Mouse (Mus musculus) liver, embryonic 11.5 days (tissue): Measurements from ENCODE around the gene Ttll12. TPM values are rescaled to one million over a fixed set of nuclear protein-coding genes. Genes with fewer than 3 reads are reported as not detected.

Experiments used
- ATAC-seq: fragments of 200-750 bp; cut with Nextera tagmentation; replicated peaks from 2 replicates; pipeline ENCODE4 v1.8.0; 2017; ENCODE audit warnings: moderate number of reproducible peaks, mild to moderate bottlenecking, moderate TSS enrichment, moderate library complexity; ENCODE audit not compliant: low FRiP score
- DNase-seq: peaks from one replicate; pipeline ENCODE4 v3.0.0-alpha.2; 2017; ENCODE audit warnings: low spot score
- H3K27ac ChIP-seq: fragments of 300-500 bp; sonication (generic); 2 replicates; pipeline ENCODE4 v1.5.1; 2014; ENCODE audit warnings: mild to moderate bottlenecking, low read depth, low read length, control low read depth
- H3K27me3 ChIP-seq: fragments of 300-500 bp; sonication (generic); replicated peaks from 2 replicates; pipeline ENCODE4 v1.6.1; 2014; ENCODE audit warnings: low read length, mixed read lengths; ENCODE audit not compliant: control insufficient read depth, insufficient read depth
- H3K36me3 ChIP-seq: fragments of 300-500 bp; sonication (generic); 2 replicates; pipeline ENCODE4 v1.6.1; 2014; ENCODE audit warnings: mild to moderate bottlenecking, low read length, moderate library complexity, mixed read lengths; ENCODE audit not compliant: control insufficient read depth, insufficient read depth
- H3K4me1 ChIP-seq: fragments of 300-500 bp; sonication (generic); replicated peaks from 2 replicates; pipeline ENCODE4 v1.6.1; 2014; ENCODE audit warnings: low read length, mixed read lengths; ENCODE audit not compliant: control insufficient read depth, insufficient read depth
- H3K4me2 ChIP-seq: fragments of 300-500 bp; sonication (generic); 2 replicates; pipeline ENCODE4 v1.6.1; 2014; ENCODE audit warnings: mild to moderate bottlenecking, control low read depth, moderate library complexity
- H3K4me3 ChIP-seq: fragments of 300-500 bp; sonication (generic); 2 replicates; pipeline ENCODE4 v1.5.1; 2014; ENCODE audit warnings: low read depth, low read length, control low read depth
- H3K9ac ChIP-seq: fragments of 300-500 bp; sonication (generic); 2 replicates; pipeline ENCODE4 v1.6.1; 2014; ENCODE audit warnings: low read depth, low read length, control low read depth
- H3K9me3 ChIP-seq: fragments of 300-500 bp; sonication (generic); 2 replicates; pipeline ENCODE4 v1.6.1; 2016; ENCODE audit warnings: low read length, inconsistent platforms, mixed read lengths; ENCODE audit not compliant: control insufficient read depth
- WGBS: fragments of 180-500 bp; shearing (Covaris S2); extraction: QIAGEN DNeasy Blood & Tissue Kit; methylation state at CpG from one replicate; pipeline ENCODE4 v1.1.7; 2014; 5-methylcytosine and 5-hydroxymethylcytosine counted together
- polyA plus RNA-seq: library from polyadenylated mRNA; unstranded; fragments of >200 nt; fragmentation: Nextera tagmentation; extraction: Ambion mirVana; gene quantifications from 2 replicates; pipeline ENCODE4 v1.2.1, GENCODE M21; 2014

The Ttll12 gene
- polyA plus RNA-seq, 1 experiment from 2014 or later: 81.4 TPM

DNA sequence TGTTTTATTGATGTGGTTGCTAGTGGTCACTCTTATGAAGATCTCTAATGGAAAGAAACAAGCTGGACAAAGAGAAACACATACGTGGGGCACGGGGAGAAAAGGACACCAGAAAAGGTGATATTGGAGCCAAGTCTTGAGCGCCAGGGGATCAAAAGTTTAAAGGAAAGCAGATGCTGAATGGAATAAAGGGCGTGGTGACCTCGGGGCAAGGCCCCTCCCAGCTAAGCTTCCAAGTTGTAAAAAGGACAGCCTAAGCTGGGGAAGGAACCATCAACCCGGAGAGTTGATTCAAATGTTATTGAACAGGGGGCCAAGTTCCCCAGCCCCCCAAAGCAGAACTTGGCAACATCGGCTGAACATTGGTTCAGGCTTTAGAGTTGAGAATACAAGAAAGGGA, 36.1 kb upstream of the Ttll12 start:
- H3K27me3 ChIP-seq: no peaks in the 10 kb centered on the region
- H3K4me1 ChIP-seq: no peaks in the 10 kb centered on the region
- DNase-seq (no peak), ATAC-seq (no peak)
- no peaks in the 10 kb centered on the region for H3K36me3 ChIP-seq
- peaks cover 2% of the 10 kb centered on the region; the same call in 1 of the 2 replicates for H3K9me3 ChIP-seq
- WGBS: 74% methylated on average over 7 of the region's 7 CpGs
- no peak overlapping the region for H3K9ac ChIP-seq
- no peak overlapping the region for H3K4me3 ChIP-seq
- H3K4me2 ChIP-seq: no peak overlapping the region
- H3K27ac ChIP-seq: no peak overlapping the region

DNA sequence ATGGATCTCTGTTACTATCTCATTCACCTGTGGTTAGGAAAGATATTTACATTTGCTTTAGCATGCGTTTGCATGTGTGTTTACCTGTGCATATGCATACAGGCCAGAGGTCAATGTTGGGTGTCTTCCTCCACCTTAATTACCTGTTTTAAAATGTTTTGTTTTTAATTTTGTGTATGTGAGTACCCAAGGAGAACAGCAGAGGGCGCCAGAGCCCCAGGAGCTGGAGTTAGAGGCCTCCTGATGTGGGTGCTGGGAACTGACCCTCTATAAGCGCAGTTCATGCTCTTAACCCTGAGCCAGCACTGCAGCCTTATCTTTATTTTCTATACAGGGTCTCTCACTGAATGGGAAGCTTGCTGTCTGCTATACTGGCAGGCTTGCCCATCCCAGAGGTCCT, 34.8 kb upstream of the Ttll12 start:
- Histone ChIP-seq H3K27ac (no peak overlapping the region), H3K27me3 (no peaks in the 10 kb centered on the region), H3K4me3 (no peak overlapping the region), H3K9ac (no peak overlapping the region), H3K4me2 (no peak overlapping the region), H3K36me3 (no peaks in the 10 kb centered on the region), H3K9me3 (peaks cover 2% of the 10 kb centered on the region; the same call in 1 of the 2 replicates), H3K4me1 (no peaks in the 10 kb centered on the region)
- DNase-seq (no peak), ATAC-seq (no peak)
- WGBS: 61% methylated on average over 3 of the region's 3 CpGs

DNA sequence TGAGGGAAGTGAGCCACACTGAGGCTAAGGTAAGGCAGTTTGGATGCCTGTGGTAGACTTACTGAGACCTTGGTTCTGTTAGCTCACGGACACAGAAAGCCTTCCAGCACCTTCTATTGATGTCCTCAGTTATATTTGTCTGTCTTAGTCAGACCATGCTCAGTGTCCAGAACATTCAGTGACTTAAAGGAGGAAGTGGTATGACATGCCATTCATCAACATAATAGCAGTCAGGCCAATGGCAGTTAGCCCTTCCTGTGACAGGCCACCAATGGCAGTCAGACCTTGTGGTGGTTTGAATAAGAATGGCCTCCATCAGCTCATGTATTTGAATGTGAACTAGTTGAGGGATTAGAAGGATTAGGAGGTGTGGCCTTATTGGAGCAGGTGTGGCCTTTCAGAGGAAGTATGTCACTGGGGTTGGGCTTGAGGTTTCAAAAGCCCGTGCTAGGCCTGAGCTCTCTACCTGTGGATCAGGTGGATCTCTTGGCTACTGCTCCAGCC, 31.2 kb upstream of the Ttll12 start:
- no peak overlapping the region for H3K4me2 ChIP-seq
- peaks cover 2% of the 10 kb centered on the region; the same call in 1 of the 2 replicates for H3K9me3 ChIP-seq
- no peak overlapping the region for H3K27ac ChIP-seq
- no peaks in the 10 kb centered on the region for H3K27me3 ChIP-seq
- no peaks in the 10 kb centered on the region for H3K4me1 ChIP-seq
- no peaks in the 10 kb centered on the region for H3K36me3 ChIP-seq
- H3K4me3 ChIP-seq: no peak overlapping the region
- WGBS: 88% methylated on average over 2 of the region's 2 CpGs
- ATAC-seq (no peak), DNase-seq (no peak)
- H3K9ac ChIP-seq: no peak overlapping the region

DNA sequence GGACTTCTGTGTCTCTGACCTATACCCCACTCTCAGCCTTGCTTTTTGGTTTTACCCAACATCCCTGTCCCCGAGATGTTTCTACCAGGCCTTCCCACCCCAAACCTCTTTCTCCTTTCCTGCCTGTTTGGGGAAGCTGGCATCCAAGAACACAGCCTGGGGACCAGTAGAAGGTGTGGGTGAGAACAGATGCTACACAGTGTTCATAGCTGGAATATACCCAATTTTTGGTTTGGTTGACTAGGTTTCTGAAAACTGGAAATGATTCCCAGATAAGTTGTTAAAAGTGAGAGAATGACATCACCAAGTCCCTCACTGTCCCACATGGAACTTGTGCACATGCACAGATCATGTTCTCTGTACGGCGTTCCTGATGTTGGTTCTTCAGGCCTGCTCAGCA, 20.3 kb upstream of the Ttll12 start:
- DNase-seq (no peak), ATAC-seq (no peak)
- H3K36me3 ChIP-seq: no peaks in the 10 kb centered on the region
- H3K27me3 ChIP-seq: no peaks in the 10 kb centered on the region
- no peaks in the 10 kb centered on the region for H3K4me1 ChIP-seq
- no peak overlapping the region for H3K4me2 ChIP-seq
- H3K27ac ChIP-seq: no peak overlapping the region
- no peak overlapping the region for H3K4me3 ChIP-seq
- no peaks in the 10 kb centered on the region for H3K9me3 ChIP-seq
- no peak overlapping the region for H3K9ac ChIP-seq
- WGBS: 75% methylated on average over 3 of the region's 3 CpGs

DNA sequence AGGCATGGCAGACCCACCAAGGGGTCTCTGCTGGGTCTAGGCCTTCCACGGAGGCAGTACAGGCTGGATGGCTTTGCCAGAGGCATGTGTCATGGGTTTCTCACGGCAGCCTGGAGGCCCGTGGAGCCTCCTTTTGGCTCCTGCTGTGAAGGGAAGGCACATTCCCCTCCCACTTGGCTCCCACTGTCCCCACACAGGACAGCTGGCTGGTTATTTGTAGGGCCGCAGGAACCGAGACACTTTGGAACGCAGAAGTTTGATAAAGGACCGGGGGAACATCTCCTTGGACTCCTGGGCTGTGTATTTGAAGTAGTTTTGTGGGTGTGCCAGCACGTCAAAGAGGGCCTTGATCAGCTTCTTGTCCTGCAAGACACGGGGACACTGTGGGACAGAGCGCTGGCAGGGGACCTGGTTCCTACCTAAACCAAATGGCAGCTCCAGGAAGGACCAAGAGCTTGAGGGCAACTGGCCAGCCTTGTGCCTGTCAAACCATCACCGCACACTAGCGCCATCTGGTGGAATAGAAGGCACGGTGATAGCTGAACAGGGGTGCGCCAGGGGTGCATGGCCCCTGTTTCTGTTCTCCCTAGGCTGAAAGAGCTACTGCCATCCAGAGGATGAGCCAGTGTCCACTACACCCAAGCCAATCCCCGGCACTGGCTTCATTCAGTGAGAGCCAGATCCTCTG, 12.3 kb upstream of the Ttll12 start:
- 0 out of 2 replicates have a peak overlapping the region, but pooled peaks have one; percentile 5 for H3K9ac ChIP-seq
- no peaks in the 10 kb centered on the region for H3K9me3 ChIP-seq
- H3K27me3 ChIP-seq: no peaks in the 10 kb centered on the region
- no peak overlapping the region; the same call in 1 of the 2 replicates for H3K27ac ChIP-seq
- WGBS: 45% methylated on average over 15 of the region's 15 CpGs
- H3K4me1 ChIP-seq: peaks cover 15% of the 10 kb centered on the region
- peak; percentile 77 for ATAC-seq
- H3K4me2 ChIP-seq: no peak overlapping the region
- no peaks in the 10 kb centered on the region for H3K36me3 ChIP-seq
- no peak overlapping the region for H3K4me3 ChIP-seq
- peak; percentile 61 for DNase-seq

DNA sequence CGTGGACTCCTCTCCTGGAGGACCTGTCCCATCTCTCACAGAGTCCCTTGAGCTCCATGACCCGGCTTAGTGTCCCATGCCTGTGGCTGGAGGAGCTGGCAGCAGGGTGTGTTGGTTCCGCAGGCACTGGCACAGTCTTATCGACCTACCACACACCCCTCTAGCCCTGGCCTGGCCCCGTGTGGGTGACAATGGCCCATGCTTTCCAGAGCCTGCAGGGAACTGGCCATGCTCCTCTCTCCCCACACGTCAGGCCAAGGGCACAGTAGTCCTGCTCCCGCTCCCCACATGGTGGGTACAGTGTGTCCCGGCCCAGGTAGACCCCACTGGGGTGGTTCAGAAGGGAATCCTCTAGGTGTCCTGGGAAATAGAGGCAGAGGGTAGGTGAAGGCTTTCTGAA, 11.7 kb upstream of the Ttll12 start:
- Histone ChIP-seq H3K4me2 (no peak overlapping the region), H3K4me3 (no peak overlapping the region), H3K27ac (no peak overlapping the region; the same call in 1 of the 2 replicates), H3K4me1 (peaks cover 17% of the 10 kb centered on the region), H3K9ac (0 out of 2 replicates have a peak overlapping the region, but pooled peaks have one; percentile 5), H3K36me3 (no peaks in the 10 kb centered on the region), H3K27me3 (no peaks in the 10 kb centered on the region), H3K9me3 (no peaks in the 10 kb centered on the region)
- WGBS: 82% methylated on average over 8 of the region's 8 CpGs
- DNase-seq (no peak), ATAC-seq (peak; percentile 60)

DNA sequence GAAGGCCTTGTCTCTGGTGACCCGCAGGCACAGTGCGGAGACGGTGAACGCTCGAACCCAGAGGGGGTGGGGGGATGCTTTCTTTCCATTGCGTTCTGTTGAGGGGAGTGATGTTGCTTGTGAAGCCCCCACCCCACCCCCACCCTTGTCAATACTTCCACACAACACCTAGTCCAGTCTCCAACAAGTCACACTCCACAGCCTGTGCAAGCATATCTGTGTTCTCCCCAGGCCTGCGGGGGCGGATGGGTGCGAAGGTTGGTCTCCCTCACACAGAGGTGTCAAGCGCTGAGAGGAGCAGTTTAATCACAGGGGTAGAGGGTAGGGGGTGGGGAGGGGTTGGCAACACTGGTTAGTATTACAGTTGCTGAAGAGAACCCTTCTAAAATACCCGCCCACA, 11.3 kb upstream of the Ttll12 start:
- no peak for ATAC-seq
- H3K9ac ChIP-seq: peak overlapping the region; percentile 20; the same call in 1 of the 2 replicates
- no peaks in the 10 kb centered on the region for H3K9me3 ChIP-seq

DNA sequence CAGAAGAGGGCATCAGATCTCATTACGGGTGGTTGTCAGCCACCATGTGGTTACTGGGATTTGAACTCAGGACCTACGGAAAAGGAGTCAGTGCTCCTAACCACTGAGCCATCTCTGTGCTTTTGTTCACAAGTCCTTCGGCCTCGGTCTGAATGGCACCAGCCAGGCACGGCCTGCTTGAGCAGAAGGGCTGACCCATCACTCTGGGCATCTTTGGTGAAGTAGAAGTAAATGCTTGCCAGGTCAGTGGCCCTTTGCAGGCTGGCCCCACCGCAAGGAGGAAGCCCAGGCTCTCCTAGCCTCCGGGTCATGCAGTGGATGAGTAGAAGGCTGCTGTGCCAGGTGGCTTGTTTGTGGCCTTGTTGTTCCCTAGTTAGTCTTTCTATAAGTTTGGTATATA, 8.5 kb upstream of the Ttll12 start:
- Histone ChIP-seq H3K4me3 (no peak overlapping the region), H3K4me1 (peaks cover 27% of the 10 kb centered on the region), H3K4me2 (no peak overlapping the region)

More for the DNA sequence above, 11.3 kb upstream of the Ttll12 start:
- Histone ChIP-seq H3K27me3 (no peaks in the 10 kb centered on the region), H3K27ac (no peak overlapping the region), H3K4me2 (no peak overlapping the region), H3K4me3 (no peak overlapping the region), H3K4me1 (peaks cover 22% of the 10 kb centered on the region), H3K36me3 (no peaks in the 10 kb centered on the region)
- WGBS: 86% methylated on average over 11 of the region's 11 CpGs
- no peak for DNase-seq

DNA sequence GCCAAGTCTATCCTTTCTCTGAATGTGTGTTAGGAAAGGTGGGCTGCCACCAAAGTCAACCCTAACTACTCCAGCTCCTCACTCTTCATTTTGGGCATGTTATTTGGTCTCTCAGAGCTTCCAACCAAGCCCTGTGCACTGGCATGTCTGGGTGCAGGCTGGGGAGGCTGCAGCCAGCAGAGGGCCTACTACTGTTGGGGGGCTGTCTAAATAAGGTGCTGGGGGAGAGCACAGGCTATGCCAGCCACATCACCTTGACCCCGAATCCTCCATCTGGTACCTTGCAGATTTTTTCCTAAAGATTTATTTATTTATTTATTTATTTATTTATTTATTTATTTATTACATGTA, 8.1 kb upstream of the Ttll12 start:
- Histone ChIP-seq H3K9ac (no peak overlapping the region), H3K36me3 (no peaks in the 10 kb centered on the region), H3K4me2 (no peak overlapping the region), H3K27ac (0 out of 2 replicates have a peak overlapping the region, but pooled peaks have one; percentile 49), H3K4me3 (no peak overlapping the region), H3K4me1 (peaks cover 27% of the 10 kb centered on the region), H3K27me3 (no peaks in the 10 kb centered on the region), H3K9me3 (no peaks in the 10 kb centered on the region)
- DNase-seq (no peak), ATAC-seq (no peak)
- 88% methylated on average over 1 of the region's 1 CpGs for WGBS

More for the DNA sequence above, 8.5 kb upstream of the Ttll12 start:
- no peak overlapping the region for H3K9ac ChIP-seq
- no peaks in the 10 kb centered on the region for H3K27me3 ChIP-seq
- no peaks in the 10 kb centered on the region for H3K36me3 ChIP-seq
- 91% methylated on average over 7 of the region's 7 CpGs for WGBS
- DNase-seq: no peak
- no peak overlapping the region for H3K27ac ChIP-seq
- H3K9me3 ChIP-seq: no peaks in the 10 kb centered on the region
- ATAC-seq: no peak
